Comparison of ENCODE assay signal across 9 mouse cellular contexts in genomic region chr5:41762947-41763730, GRCm38 (mm10). TPM values are rescaled to one million over a fixed set of nuclear protein-coding genes. Genes with fewer than 3 reads are reported as not detected.
DNase-seq lines count a peak whose midpoint lies in the region; ATAC-seq and TF ChIP-seq lines count a peak whose summit lies in the region.
"Had no signal": no experiment of that assay in that cellular context is flagged by ENCODE, and none has a peak within 500 bp of the region (broad histone marks: within the 10 kb centered on the region; RNA-seq: fewer than 3 reads in every experiment).

No protein-coding gene starts in this region.

- WGBS in liver, embryonic 11.5 days: under 1% methylated on average over 41 of the region's 41 CpGs
- WGBS in liver, postnatal 0 days (ENCODE audit: insufficient replicate concordance): 2% methylated on average over 41 of the region's 41 CpGs
- WGBS in hindbrain, embryonic 12.5 days: under 1% methylated on average over 36 of the region's 41 CpGs
- WGBS in neural tube, embryonic 11.5 days: 0% methylated on average over 34 of the region's 41 CpGs

- H3K36me3 ChIP-seq in liver, embryonic 11.5 days (ENCODE audit: control insufficient read depth, insufficient read depth, low read length): no peaks in the 10 kb centered on the region
- no peaks in the 10 kb centered on the region for H3K36me3 ChIP-seq in liver, postnatal 0 days (replicated peaks; ENCODE audit: insufficient read depth, low read length)
- no peaks in the 10 kb centered on the region for H3K36me3 ChIP-seq in hindbrain, embryonic 12.5 days
- H3K36me3 ChIP-seq in neural tube, embryonic 11.5 days (ENCODE audit: control insufficient read depth, insufficient read depth, low read length): no peaks in the 10 kb centered on the region
- H3K36me3 ChIP-seq: liver, embryonic 15.5 days had no signal

- H3K4me3 ChIP-seq in liver, embryonic 11.5 days (ENCODE audit: low read depth, low read length): peak overlapping the region; percentile 40
- no peak overlapping the region for H3K4me3 ChIP-seq in liver, postnatal 0 days (ENCODE audit: low read depth, low read length)
- H3K4me3 ChIP-seq in hindbrain, embryonic 12.5 days: peak overlapping the region; percentile 31
- peak overlapping the region; percentile 43 for H3K4me3 ChIP-seq in neural tube, embryonic 11.5 days (ENCODE audit: low read depth, low read length)
- H3K4me3 ChIP-seq: liver, embryonic 15.5 days had no signal

- no peak for DNase-seq in liver, embryonic 11.5 days (ENCODE audit: low spot score)
- no peak for DNase-seq in liver, postnatal 0 days
- peak; percentile 66 for DNase-seq in embryo, embryonic 9.5 days (ENCODE audit: extremely low spot score)
- peak; percentile 54 for DNase-seq in neural tube, embryonic 11.5 days (ENCODE audit: low spot score)
- no peak for DNase-seq in kidney, postnatal 14 days

- H3K27me3 ChIP-seq in liver, embryonic 11.5 days (replicated peaks; ENCODE audit: control insufficient read depth, insufficient read depth, low read length): peaks cover 94% of the 10 kb centered on the region
- H3K27me3 ChIP-seq in liver, postnatal 0 days (ENCODE audit: insufficient read depth, low read length): peaks cover 92% of the 10 kb centered on the region
- H3K27me3 ChIP-seq in hindbrain, embryonic 12.5 days: peaks cover 95% of the 10 kb centered on the region
- H3K27me3 ChIP-seq in neural tube, embryonic 11.5 days (ENCODE audit: control insufficient read depth, insufficient read depth, low read length): peaks cover 87% of the 10 kb centered on the region

- peak overlapping the region; percentile 64 for H3K4me2 ChIP-seq in liver, embryonic 11.5 days
- no peak overlapping the region for H3K4me2 ChIP-seq in liver, postnatal 0 days (ENCODE audit: low read depth, low read length)
- H3K4me2 ChIP-seq in hindbrain, embryonic 12.5 days (replicated peaks): peak overlapping the region; percentile 62
- peak overlapping the region; percentile 68 for H3K4me2 ChIP-seq in neural tube, embryonic 11.5 days (ENCODE audit: low read depth)

- no peaks in the 10 kb centered on the region for H3K9me3 ChIP-seq in liver, embryonic 11.5 days (ENCODE audit: control insufficient read depth, low read length)
- H3K9me3 ChIP-seq in liver, postnatal 0 days (ENCODE audit: low read length): no peaks in the 10 kb centered on the region
- H3K9me3 ChIP-seq in hindbrain, embryonic 12.5 days (replicated peaks): no peaks in the 10 kb centered on the region
- H3K9me3 ChIP-seq in neural tube, embryonic 11.5 days (ENCODE audit: control insufficient read depth, low read length): no peaks in the 10 kb centered on the region
- H3K9me3 ChIP-seq: liver, embryonic 15.5 days had no signal

- no peak overlapping the region for H3K9ac ChIP-seq in liver, embryonic 11.5 days (ENCODE audit: low read depth, low read length)
- no peak overlapping the region for H3K9ac ChIP-seq in liver, postnatal 0 days (replicated peaks)
- peak overlapping the region; percentile 45; the same call in 1 of the 2 replicates for H3K9ac ChIP-seq in hindbrain, embryonic 12.5 days
- H3K9ac ChIP-seq in neural tube, embryonic 11.5 days (ENCODE audit: low read length): no peak overlapping the region
- H3K9ac ChIP-seq: liver, embryonic 15.5 days had no signal

- no peak for TF ChIP-seq EP300 in liver, postnatal 0 days (IDR thresholded peaks at IDR 0.05; ENCODE audit: low read depth)

- H3K4me1 ChIP-seq in liver, embryonic 11.5 days (replicated peaks; ENCODE audit: control insufficient read depth, insufficient read depth, low read length): peaks cover 5% of the 10 kb centered on the region
- H3K4me1 ChIP-seq in liver, postnatal 0 days (ENCODE audit: insufficient read depth): 0 out of 2 replicates have a peak, but pooled peaks cover 5% of the 10 kb centered on the region
- H3K4me1 ChIP-seq in hindbrain, embryonic 12.5 days: peaks cover 36% of the 10 kb centered on the region
- peaks cover 10% of the 10 kb centered on the region for H3K4me1 ChIP-seq in neural tube, embryonic 11.5 days (ENCODE audit: control insufficient read depth, insufficient read depth, low read length)

- peak; percentile 26; the same call in 1 of the 2 replicates for ATAC-seq in liver, embryonic 11.5 days (replicated peaks; ENCODE audit: low FRiP score)
- no peak for ATAC-seq in liver, postnatal 0 days
- ATAC-seq in hindbrain, embryonic 12.5 days (ENCODE audit: low FRiP score): peak; percentile 30; the same call in 1 of the 2 replicates
- ATAC-seq in neural tube, embryonic 11.5 days (ENCODE audit: insufficient read depth, low FRiP score, low TSS enrichment): no peak
- ATAC-seq in monocyte, adult 5-6 weeks (replicated peaks; ENCODE audit: insufficient number of reproducible peaks, low FRiP score, low TSS enrichment, poor library complexity, severe bottlenecking): no peak
- ATAC-seq in megakaryocyte progenitor cell, adult 5-6 weeks (replicated peaks; ENCODE audit: poor library complexity): no peak

- TF ChIP-seq CTCF in liver, postnatal 0 days (IDR thresholded peaks at IDR 0.05; ENCODE audit: low read depth): no peak

- H3K27ac ChIP-seq in liver, embryonic 11.5 days (ENCODE audit: low read depth, low read length): no peak overlapping the region
- H3K27ac ChIP-seq in liver, postnatal 0 days (ENCODE audit: low read depth): no peak overlapping the region
- H3K27ac ChIP-seq in hindbrain, embryonic 12.5 days: no peak overlapping the region
- no peak overlapping the region for H3K27ac ChIP-seq in neural tube, embryonic 11.5 days (ENCODE audit: low read depth, low read length)
- H3K27ac ChIP-seq: liver, embryonic 15.5 days had no signal

RNA-seq across cellular contexts. Expression of gene Nkx3-2, which starts 1.2 kb away (rescaled TPM):
- polyA plus RNA-seq in liver, embryonic 11.5 days (2014; fragmentation: Nextera tagmentation; extraction: Ambion mirVana): 0.34 and 0.47 TPM in 2 replicates
- not detected in 2 replicates for polyA plus RNA-seq in liver, postnatal 0 days (2015; fragmentation: Nextera tagmentation; extraction: Ambion mirVana)
- 2.4 and 5.6 TPM in 2 replicates for polyA plus RNA-seq in hindbrain, embryonic 12.5 days (2016; fragmentation: Nextera tagmentation; extraction: Ambion mirVana)
- polyA plus RNA-seq in neural tube, embryonic 11.5 days (2014; fragmentation: Nextera tagmentation; extraction: Ambion mirVana): 2.2 and 2.5 TPM in 2 replicates
- total RNA-seq in monocyte, adult 5-6 weeks (2017): not detected in 3 replicates
- total RNA-seq in megakaryocyte progenitor cell, adult 5-6 weeks (2015): not detected in 2 replicates
- not detected in 2 replicates for total RNA-seq in megakaryocyte progenitor cell, adult 5-6 weeks (2017)
- polyA plus RNA-seq: liver, embryonic 15.5 days had no signal

RNA-seq across cellular contexts. Expression of gene Rab28, which starts 55.2 kb away (rescaled TPM):
- 43.8 and 50.4 TPM in 2 replicates for polyA plus RNA-seq in liver, embryonic 11.5 days (2014; fragmentation: Nextera tagmentation; extraction: Ambion mirVana)
- 22.5 and 25.9 TPM in 2 replicates for polyA plus RNA-seq in liver, postnatal 0 days (2015; fragmentation: Nextera tagmentation; extraction: Ambion mirVana)
- 85.1 and 87.1 TPM in 2 replicates for polyA plus RNA-seq in hindbrain, embryonic 12.5 days (2016; fragmentation: Nextera tagmentation; extraction: Ambion mirVana)
- polyA plus RNA-seq in neural tube, embryonic 11.5 days (2014; fragmentation: Nextera tagmentation; extraction: Ambion mirVana): 89.0 and 92.7 TPM in 2 replicates
- 27.6 to 34.8 TPM (median 34.8 TPM) in 3 replicates for total RNA-seq in monocyte, adult 5-6 weeks (2017)
- total RNA-seq in megakaryocyte progenitor cell, adult 5-6 weeks (2015): 45.8 and 49.3 TPM in 2 replicates
- total RNA-seq in megakaryocyte progenitor cell, adult 5-6 weeks (2017): 40.6 and 44.1 TPM in 2 replicates

Comparison
In these comparisons a context has a peak if more than half of its experiments do, and no peak if none do; other contexts are left out.
1. ATAC-seq: peak in liver, embryonic 11.5 days (single experiment) and hindbrain, embryonic 12.5 days (single experiment); none in liver, postnatal 0 days (single experiment), neural tube, embryonic 11.5 days (single experiment), monocyte, adult 5-6 weeks (single experiment) and megakaryocyte progenitor cell, adult 5-6 weeks (single experiment).
2. DNase-seq: peak in embryo, embryonic 9.5 days (single experiment) and neural tube, embryonic 11.5 days (single experiment); none in liver, embryonic 11.5 days (single experiment), liver, postnatal 0 days (single experiment) and kidney, postnatal 14 days (single experiment).